Mouse (Mus musculus) C2C12 (cell line): ENCODE data around the gene Zfp111.

Experiments
- CEBPB ChIP-seq: IDR thresholded peaks from one replicate; pipeline ENCODE4 v1.6.1; 2011; ENCODE audit warnings: low read depth, mild to moderate bottlenecking, control low read depth, moderate library complexity
- CTCF ChIP-seq: IDR thresholded peaks from one replicate; pipeline ENCODE4 v1.5.1; 2011; ENCODE audit not compliant: control insufficient read depth, insufficient read depth, insufficient read length
- FOSL1 ChIP-seq: IDR thresholded peaks from one replicate; pipeline ENCODE4 v1.8.0; 2011; ENCODE audit warnings: mild to moderate bottlenecking, low read length; ENCODE audit not compliant: poor library complexity, insufficient read depth, severe bottlenecking
- MAX ChIP-seq: IDR thresholded peaks from one replicate; pipeline ENCODE4 v1.6.1; 2011; ENCODE audit warnings: mild to moderate bottlenecking, control low read depth
- MYOD1 ChIP-seq: IDR thresholded peaks from one replicate; pipeline ENCODE4 v1.6.1; 2011; ENCODE audit warnings: low read depth; ENCODE audit not compliant: control insufficient read depth, insufficient read length
- MYOG ChIP-seq: IDR thresholded peaks from one replicate; pipeline ENCODE4 v1.6.1; 2011; ENCODE audit not compliant: control insufficient read depth, insufficient read length; ENCODE audit errors: extremely low read depth
- USF1 ChIP-seq: IDR thresholded peaks from one replicate; pipeline ENCODE4 v1.6.1; 2011; ENCODE audit warnings: low read depth, mild to moderate bottlenecking, control low read depth, moderate library complexity

DNA sequence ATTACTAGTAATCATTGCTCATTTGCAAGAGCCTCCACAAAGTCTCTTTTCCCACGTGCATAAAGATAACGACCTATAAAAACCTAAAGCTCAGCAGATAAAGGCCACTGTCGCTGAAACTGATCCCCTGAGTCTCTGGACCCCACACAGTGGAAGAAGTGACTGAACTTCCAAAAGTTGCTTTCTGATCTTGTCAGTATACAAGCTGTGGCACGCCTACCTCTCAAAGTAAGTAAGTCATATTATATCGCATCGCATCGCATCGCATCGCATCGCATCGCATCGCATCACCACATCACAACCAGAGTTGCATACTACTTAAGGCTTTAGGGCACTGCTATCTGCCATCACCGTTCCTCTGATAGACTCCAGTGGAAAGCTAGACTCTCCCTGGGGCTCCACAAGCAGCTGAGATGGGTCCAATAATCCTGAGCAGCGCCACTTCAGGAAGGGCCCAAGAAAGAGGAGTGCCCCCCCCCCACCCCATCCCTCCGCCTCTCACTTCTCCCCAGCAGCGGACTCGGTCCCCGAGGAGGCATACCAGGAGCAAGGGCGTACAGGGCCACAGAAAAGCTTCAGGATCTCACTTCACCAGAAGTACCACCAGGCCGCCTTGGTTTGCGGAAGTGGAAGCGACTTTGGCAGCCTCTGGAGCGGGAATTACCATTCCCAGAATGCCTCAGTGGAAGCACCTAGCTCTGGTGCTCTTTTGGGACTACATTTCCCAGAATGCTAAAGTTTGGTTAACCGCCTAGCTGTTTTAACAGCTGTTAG is 3.6 kb downstream of the Zfp111 start:
- TF ChIP-seq CTCF (no peak), MYOG (no peak), MAX (no peak), USF1 (no peak), MYOD1 (peak; percentile 46), FOSL1 (no peak), CEBPB (no peak)
